Mouse (Mus musculus) small intestine, adult 2 months (tissue): ENCODE data around the gene Pkd2l1.

Experiments used
- CTCF ChIP-seq: fragments of 200-500 bp; IDR thresholded peaks from 2 replicates; pipeline ENCODE4 v1.5.1; 2012; ENCODE audit warnings: low read depth, mild to moderate bottlenecking, control low read depth, inconsistent platforms, low read length, moderate library complexity, mixed read lengths; ENCODE audit not compliant: insufficient replicate concordance, insufficient read length; ENCODE audit errors: extremely low read depth
- POLR2A ChIP-seq: fragments of 200-500 bp; IDR thresholded peaks from 2 replicates; pipeline ENCODE4 v1.6.1; 2012; ENCODE audit warnings: low read depth, mild to moderate bottlenecking, control low read depth, inconsistent platforms, low read length, moderate library complexity

GRCm38 (mm10) chr19:44121137-44121536 lies 71.1 kb downstream of the Pkd2l1 start:
- TF ChIP-seq POLR2A: no peak
- no peak for TF ChIP-seq CTCF
